Mouse (Mus musculus) cerebellum, adult 2 months (tissue): ENCODE data around the gene Gab2. TPM values are rescaled to one million over a fixed set of nuclear protein-coding genes. Genes with fewer than 3 reads are reported as not detected.

Experiments used
- DNase-seq, 2 experiments: peaks; one replicate each; pipeline ENCODE4 v3.0.0; 2021
- H3K27ac ChIP-seq: fragments of 200-500 bp; 2 replicates; pipeline ENCODE4 v1.5.1; 2012; ENCODE audit warnings: low read length, control low read depth, inconsistent platforms; ENCODE audit not compliant: insufficient read depth
- H3K27me3 ChIP-seq: fragments of 200-500 bp; 2 replicates; pipeline ENCODE4 v1.6.1; 2012; ENCODE audit warnings: inconsistent platforms, mild to moderate bottlenecking, low read length, moderate library complexity; ENCODE audit not compliant: control insufficient read depth, insufficient read depth
- H3K4me1 ChIP-seq: fragments of 200-500 bp; 2 replicates; pipeline ENCODE4 v1.6.1; 2011; ENCODE audit warnings: low read length; ENCODE audit not compliant: control insufficient read depth, insufficient read depth
- H3K4me3 ChIP-seq: fragments of 200-500 bp; replicated peaks from 2 replicates; pipeline ENCODE3; 2011; ENCODE audit warnings: mild to moderate bottlenecking, low read depth, low read length, control low read depth; ENCODE audit not compliant: insufficient read depth
- CTCF ChIP-seq: fragments of 200-500 bp; IDR thresholded peaks from 2 replicates; pipeline ENCODE4 v1.5.1; 2011; ENCODE audit warnings: low read depth, mild to moderate bottlenecking, control low read depth, low read length, moderate library complexity, borderline replicate concordance; ENCODE audit not compliant: insufficient read depth
- POLR2A ChIP-seq: fragments of 200-500 bp; IDR thresholded peaks from 2 replicates; pipeline ENCODE4 v1.6.1; 2011; ENCODE audit warnings: low read length, control low read depth, borderline replicate concordance; ENCODE audit not compliant: insufficient read depth
- WGBS: fragments of 180-500 bp; shearing (Covaris S2); methylation state at CpG from one replicate; pipeline ENCODE4 v1.1.7; 2018; 5-methylcytosine and 5-hydroxymethylcytosine counted together
- polyA plus RNA-seq: library from polyadenylated mRNA; depleted of rRNA; stranded (reverse); fragments of >200 nt; gene quantifications from 2 replicates; pipeline ENCODE4 v1.2.3, GENCODE M21; 2012

Gab2 gene
- polyA plus RNA-seq, 1 experiment = 16.3 TPM

DNA sequence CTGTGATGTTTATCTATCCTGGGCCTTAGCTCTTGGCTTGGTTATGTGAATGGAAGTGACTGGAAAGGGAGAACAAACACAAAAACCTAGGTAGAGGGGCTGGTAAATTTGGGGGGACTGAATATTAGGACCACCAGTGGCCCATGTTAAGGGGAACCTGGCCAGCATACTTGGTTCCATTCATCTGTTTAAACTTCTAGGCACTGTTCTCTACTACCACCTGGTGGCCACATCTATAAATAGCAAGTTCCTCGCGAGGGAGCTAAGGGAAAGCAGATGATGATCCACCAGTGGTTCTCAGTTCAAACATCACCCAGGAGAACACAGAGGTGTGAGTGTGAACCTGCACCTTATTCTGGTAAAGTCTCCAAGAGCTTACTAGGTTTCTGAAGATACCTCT lies 216.1 kb downstream of the Gab2 start:
- H3K27ac ChIP-seq = no peak overlapping the region
- no peaks in the 10 kb centered on the region for H3K4me1 ChIP-seq
- no peak overlapping the region for H3K4me3 ChIP-seq
- WGBS = 2% methylated on average over 2 of the region's 2 CpGs
- TF ChIP-seq POLR2A = no peak
- peak; percentile 63 for TF ChIP-seq CTCF
- no peaks in the 10 kb centered on the region for H3K27me3 ChIP-seq
- DNase-seq = peak; percentile 47 to 57

GRCm38 (mm10) chr7:97298279-97298678 lies 216.9 kb downstream of the Gab2 start:
- no peak for DNase-seq
- WGBS = 95% methylated on average over 2 of the region's 2 CpGs
- TF ChIP-seq CTCF = no peak
- TF ChIP-seq POLR2A = no peak
- H3K27me3 ChIP-seq = no peaks in the 10 kb centered on the region
- H3K4me3 ChIP-seq = no peak overlapping the region
- no peak overlapping the region for H3K27ac ChIP-seq
- H3K4me1 ChIP-seq = no peaks in the 10 kb centered on the region

DNA sequence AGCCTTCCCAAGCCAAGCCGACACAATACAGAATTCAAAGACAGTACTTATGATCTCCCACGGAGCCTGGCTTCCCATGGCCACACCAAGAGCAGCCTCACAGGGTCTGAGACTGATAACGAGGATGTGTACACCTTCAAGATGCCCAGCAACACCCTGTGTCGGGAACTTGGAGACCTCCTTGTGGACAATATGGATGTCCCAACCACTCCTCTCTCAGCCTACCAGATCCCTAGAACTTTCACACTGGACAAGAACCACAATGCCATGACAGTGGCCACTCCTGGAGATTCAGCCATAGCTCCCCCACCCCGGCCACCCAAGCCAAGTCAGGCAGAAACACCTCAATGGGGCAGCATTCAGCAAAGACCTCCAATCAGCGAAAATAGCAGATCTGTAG lies 217.6 kb downstream of the Gab2 start:
- H3K27ac ChIP-seq = no peak overlapping the region
- no peak for TF ChIP-seq CTCF
- TF ChIP-seq POLR2A = no peak
- no peak for DNase-seq
- 83% methylated on average over 6 of the region's 6 CpGs for WGBS
- H3K27me3 ChIP-seq = no peaks in the 10 kb centered on the region
- no peaks in the 10 kb centered on the region for H3K4me1 ChIP-seq
- H3K4me3 ChIP-seq = no peak overlapping the region

DNA sequence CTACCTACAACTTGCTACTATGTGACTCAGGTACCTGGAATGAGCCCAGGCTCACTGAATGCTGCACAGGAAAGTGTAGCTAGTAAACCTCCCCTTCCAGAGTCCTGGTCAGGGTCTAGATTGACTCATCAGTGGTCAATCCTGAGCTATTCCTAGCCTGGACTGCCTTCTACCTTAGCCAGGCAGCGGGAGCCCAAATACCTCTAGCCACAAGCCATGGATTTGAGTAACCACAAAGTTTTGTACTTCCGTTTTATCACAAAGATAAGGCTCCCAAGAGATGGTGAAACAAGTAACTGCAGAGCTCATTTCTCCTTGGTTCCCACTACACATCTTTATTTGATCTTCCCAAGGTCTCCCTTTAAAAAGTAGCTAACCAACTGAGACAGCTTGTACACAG lies 219.5 kb downstream of the Gab2 start:
- Histone ChIP-seq H3K4me3 (no peak overlapping the region), H3K27ac (no peak overlapping the region), H3K4me1 (no peaks in the 10 kb centered on the region), H3K27me3 (no peaks in the 10 kb centered on the region)
- DNase-seq = no peak
- WGBS = 98% methylated on average over 2 of the region's 2 CpGs
- TF ChIP-seq POLR2A (no peak), CTCF (no peak)

DNA sequence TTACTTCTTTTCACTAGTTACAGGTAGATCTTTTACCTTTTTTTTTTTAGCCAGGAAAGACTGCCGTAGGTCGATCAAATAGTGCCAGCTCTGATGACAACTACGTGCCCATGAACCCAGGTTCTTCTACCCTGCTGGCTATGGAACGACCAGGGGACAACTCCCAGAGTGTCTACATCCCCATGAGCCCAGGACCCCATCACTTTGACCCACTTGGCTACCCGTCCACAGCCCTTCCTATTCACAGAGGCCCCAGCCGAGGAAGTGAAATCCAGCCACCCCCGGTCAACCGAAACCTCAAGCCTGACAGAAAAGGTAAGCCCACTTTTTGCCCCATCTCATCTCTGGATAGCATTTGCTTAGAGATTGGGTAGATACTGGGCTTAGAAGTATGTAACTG lies 219.9 kb downstream of the Gab2 start:
- no peak for DNase-seq
- no peak overlapping the region for H3K27ac ChIP-seq
- 83% methylated on average over 8 of the region's 8 CpGs for WGBS
- H3K4me3 ChIP-seq = no peak overlapping the region
- no peaks in the 10 kb centered on the region for H3K4me1 ChIP-seq
- no peaks in the 10 kb centered on the region for H3K27me3 ChIP-seq
- TF ChIP-seq POLR2A = no peak
- no peak for TF ChIP-seq CTCF

- H3K27ac ChIP-seq = no peak overlapping the region
- WGBS = 88% methylated on average over 4 of the region's 4 CpGs
- no peak overlapping the region for H3K4me3 ChIP-seq
- no peaks in the 10 kb centered on the region for H3K4me1 ChIP-seq
- no peak for DNase-seq
- H3K27me3 ChIP-seq = no peaks in the 10 kb centered on the region
- TF ChIP-seq POLR2A (no peak), CTCF (no peak)
These were observed 220.9 kb downstream of the Gab2 start for GRCm38 (mm10) chr7:97302261-97302660.

DNA sequence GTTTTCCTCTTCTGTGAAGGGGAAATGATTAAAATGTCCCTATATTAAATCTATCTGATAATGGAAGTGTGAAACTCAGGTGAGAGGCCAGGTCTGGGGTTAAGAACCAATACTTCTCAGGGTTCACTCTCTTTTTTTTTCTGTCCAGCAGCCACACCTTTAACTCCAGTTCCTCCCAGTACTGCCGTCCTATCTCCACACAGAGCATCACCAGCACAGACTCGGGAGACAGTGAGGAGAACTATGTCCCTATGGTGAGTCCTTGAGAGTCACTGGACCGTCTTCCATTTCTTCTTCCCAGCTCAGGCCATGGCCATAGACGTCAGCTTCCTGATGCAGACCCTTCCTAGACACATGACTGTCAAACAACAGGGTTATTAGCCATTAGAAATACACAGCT lies 221.5 kb downstream of the Gab2 start:
- WGBS = 73% methylated on average over 4 of the region's 4 CpGs
- Histone ChIP-seq H3K27ac (no peak overlapping the region), H3K27me3 (no peaks in the 10 kb centered on the region), H3K4me1 (no peaks in the 10 kb centered on the region), H3K4me3 (no peak overlapping the region)
- DNase-seq = no peak
- no peak for TF ChIP-seq POLR2A
- TF ChIP-seq CTCF = no peak

DNA sequence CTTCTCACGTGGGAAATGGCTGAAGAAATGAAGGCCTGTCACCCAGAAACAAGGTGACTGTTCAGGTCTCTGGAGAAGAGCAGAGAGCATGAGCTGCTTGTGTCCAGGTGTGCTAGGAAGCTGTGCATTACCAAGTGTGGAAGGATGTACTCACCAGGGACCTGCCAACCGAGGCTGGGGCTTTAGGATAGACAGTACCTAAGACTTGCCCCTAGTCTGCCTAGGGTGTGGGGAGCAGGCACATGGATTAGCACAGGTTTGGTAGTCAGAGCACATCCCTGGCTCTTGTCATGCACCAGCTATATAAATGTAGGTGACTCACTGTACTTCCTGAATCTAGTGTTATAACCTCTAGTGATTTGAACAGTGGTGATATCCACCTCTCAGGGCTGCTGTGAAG lies 222.2 kb downstream of the Gab2 start:
- H3K4me3 ChIP-seq = no peak overlapping the region
- H3K27me3 ChIP-seq = no peaks in the 10 kb centered on the region
- no peaks in the 10 kb centered on the region for H3K4me1 ChIP-seq
- DNase-seq = no peak
- no peak overlapping the region for H3K27ac ChIP-seq
- TF ChIP-seq POLR2A = no peak
- TF ChIP-seq CTCF = no peak
- 64% methylated on average over 2 of the region's 2 CpGs for WGBS
